Mouse (Mus musculus) T-helper 2 cell (primary cell): ENCODE measurements around the gene Slc17a3.

Experiments used
- in situ Hi-C: fragments of 300-600 bp; cut with MboI, MseI; formaldehyde crosslinking; loops from one replicate; pipeline ENCODE4 v1.15.1; 2025; ENCODE audit warnings: high pct_unique_total_duplicates

Slc17a3 gene

GRCm38 (mm10) chr13:23839308-23839707 lies at the start of gene Slc17a3:
Slc17a3 (plus strand) TSS chr13:23839434.
- in situ Hi-C loops: loop anchor here (10.0 kb wide), 1 partner anchor 455 kb away; no protein-coding TSS in a partner anchor

- in situ Hi-C loops: no loop called here
Observed at GRCm38 (mm10) chr13:23792520-23792919, 46.7 kb upstream of the Slc17a3 start.

GRCm38 (mm10) chr13:23799405-23799804 lies 39.8 kb upstream of the Slc17a3 start:
- in situ Hi-C loops: no loop called here

DNA sequence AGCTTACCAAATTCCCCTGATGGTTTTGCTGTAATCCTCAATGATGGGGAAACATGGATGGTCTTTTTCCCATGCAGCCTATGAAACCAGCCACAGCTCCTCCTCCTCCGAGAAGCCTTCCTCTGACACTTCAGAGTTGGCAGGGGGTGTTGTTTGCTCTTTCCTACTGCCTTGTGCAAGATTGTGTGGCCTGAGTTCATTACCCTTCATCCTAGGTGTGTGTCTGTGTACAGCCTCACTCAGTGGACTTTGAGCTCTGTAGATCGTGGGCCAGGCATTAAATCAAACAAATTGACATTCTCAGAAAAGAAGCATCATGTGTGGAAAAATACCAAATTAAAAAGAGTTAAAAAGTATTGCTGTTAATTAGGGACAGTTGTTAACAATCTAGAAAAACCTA lies 34.7 kb upstream of the Slc17a3 start:
- in situ Hi-C loops: no loop called here

- in situ Hi-C loops: no loop called here
Observed at GRCm38 (mm10) chr13:23806422-23807052, 32.7 kb upstream of the Slc17a3 start, which contains the start of gene Slc17a2. Slc17a2 (plus strand) TSS chr13:23806993.

DNA sequence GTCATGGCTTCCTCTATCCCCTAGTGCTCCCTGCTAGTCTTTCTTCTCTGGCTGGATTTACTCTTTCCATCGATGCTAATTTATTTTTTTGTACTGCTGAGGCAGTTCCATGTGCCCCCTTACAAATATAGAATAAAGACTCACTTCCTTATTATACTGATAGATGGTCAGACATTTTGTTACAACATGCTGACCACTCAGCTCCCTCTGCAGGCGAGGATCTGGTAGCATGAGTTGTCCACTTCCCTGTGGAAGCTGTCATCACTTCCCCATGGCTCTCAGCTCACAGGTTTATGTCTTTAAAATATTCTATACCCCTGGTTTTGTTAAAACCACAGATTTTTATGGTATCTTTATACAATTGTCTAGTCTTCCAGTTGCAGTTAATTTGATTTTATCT lies 23.1 kb upstream of the Slc17a3 start:
- in situ Hi-C loops: no loop called here

DNA sequence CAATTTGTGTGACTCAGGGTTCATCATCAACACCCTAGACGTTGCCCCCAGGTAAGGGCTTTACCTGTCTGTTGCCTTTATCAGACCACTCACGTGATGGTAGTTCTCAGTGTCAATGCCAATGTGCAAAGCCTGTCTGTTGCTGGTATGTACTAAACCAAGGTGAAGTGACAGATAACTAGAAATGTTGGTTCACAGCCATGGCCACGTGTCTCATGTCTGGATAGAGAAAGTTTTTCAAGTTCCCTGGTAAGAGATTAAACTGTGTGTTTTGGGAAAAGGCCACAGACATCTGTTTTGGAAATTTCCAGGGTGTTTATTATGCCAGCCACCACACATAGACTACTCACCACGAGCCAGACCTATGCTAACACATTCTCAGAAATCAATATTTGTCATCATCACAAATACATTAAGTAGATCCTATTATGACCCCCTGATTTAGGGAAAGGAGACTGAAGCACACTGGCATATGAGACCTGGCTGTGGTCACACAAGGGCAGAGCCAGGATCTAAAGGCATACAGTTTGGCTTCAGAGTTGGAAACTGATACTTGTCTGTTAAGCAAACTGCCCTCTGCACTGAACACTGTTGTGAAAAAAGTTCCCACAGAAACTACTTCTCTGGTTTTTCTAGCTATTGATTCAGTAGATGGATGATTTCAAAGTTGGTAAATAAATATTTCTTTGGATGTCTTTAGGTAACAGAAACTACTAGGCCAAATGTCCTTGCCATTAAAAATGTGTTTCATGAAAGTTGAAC lies 18.9 kb upstream of the Slc17a3 start:
- in situ Hi-C loops: no loop called here

DNA sequence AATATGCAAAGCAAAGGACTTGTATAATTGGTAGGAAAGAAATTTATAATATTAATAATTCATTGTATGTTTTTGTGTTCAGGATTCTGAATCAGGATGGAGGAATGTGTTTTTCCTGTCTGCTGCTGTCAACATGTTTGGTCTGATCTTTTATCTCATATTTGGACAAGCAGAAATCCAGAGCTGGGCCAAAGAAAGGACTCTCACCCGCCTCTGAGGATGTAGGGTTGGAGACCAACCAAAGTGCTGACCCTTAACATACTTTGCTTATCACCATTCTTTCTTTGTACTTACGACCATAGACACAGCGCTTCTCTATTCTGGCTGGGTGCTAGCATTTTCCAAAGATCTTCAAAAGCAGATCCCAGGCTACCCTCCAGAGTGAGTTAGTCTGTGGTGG lies 17.0 kb upstream of the Slc17a3 start:
- in situ Hi-C loops: no loop called here

GRCm38 (mm10) chr13:23826606-23827005 lies 12.6 kb upstream of the Slc17a3 start:
- in situ Hi-C loops: no loop called here

DNA sequence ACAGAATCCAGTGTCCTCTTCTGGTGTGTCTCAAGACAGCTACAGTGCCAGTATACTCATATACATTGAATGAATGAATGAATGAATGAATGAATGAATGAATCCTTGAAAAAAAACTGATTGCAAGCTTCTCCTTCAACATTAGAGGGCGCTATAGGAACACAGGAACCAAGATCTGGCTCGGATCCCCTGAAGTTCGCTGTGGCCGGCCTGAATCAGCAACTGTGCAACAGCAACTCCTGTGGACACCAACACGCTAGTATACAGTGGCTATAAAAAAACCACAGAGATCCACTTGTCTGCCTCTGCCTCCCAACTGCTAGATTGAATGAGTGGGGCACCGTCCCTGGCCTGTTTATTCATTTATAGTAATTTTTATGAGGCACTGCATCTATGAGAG lies 6.2 kb upstream of the Slc17a3 start:
- in situ Hi-C loops: loop anchor here (10.0 kb wide), 1 partner anchor 462 kb away; no protein-coding TSS in a partner anchor

- in situ Hi-C loops: loop anchor here (10.0 kb wide), 1 partner anchor 460 kb away; no protein-coding TSS in a partner anchor
Observed at GRCm38 (mm10) chr13:23834836-23835235, 4.4 kb upstream of the Slc17a3 start.

DNA sequence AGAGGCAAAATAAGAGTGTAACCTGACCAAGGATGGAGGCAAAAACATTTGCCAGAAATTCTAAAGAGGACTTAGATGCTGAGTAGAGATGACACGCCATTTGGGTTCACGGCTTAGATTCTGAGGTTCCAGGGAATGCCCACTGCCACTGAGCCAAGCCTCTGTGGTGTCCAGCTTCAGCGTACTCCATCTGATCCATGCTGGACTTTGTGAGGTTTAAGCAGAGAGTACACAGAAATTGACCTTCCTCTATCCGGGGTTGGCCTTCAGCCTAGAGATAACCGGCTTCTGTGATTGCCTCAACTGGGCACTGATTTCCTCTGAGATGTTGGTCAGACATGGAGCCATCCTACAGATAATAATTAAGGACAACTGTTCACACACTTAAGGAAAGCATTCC lies 2.6 kb upstream of the Slc17a3 start:
- in situ Hi-C loops: loop anchor here (10.0 kb wide), 1 partner anchor 458 kb away; no protein-coding TSS in a partner anchor

- in situ Hi-C loops: no loop called here
Observed at GRCm38 (mm10) chr13:23845851-23846250, 6.6 kb downstream of the Slc17a3 start.

- in situ Hi-C loops: no loop called here
Observed at GRCm38 (mm10) chr13:23849299-23849698, 10.1 kb downstream of the Slc17a3 start.

GRCm38 (mm10) chr13:23856401-23856800 lies 17.2 kb downstream of the Slc17a3 start:
- in situ Hi-C loops: no loop called here

DNA sequence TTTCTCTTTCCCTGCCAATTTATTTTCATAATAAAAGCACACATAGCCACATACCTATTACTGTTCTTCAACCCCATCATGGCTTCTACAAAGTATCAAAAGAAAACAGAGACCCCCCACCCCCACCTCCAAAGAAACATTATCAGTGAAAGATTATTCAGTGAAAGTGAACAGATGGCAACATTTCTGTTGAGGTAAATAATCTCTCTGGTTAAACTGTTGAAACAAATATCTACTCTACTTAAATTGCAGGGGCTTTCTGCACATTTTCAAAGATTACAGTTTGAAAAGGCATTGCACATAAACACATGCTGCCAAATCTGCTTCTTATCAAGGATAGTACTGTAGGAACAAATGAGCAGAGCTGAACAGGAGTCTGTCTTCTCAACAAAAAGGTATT lies 22.6 kb downstream of the Slc17a3 start:
- in situ Hi-C loops: no loop called here

- in situ Hi-C loops: no loop called here
Observed at GRCm38 (mm10) chr13:23864711-23865110, 25.5 kb downstream of the Slc17a3 start.

DNA sequence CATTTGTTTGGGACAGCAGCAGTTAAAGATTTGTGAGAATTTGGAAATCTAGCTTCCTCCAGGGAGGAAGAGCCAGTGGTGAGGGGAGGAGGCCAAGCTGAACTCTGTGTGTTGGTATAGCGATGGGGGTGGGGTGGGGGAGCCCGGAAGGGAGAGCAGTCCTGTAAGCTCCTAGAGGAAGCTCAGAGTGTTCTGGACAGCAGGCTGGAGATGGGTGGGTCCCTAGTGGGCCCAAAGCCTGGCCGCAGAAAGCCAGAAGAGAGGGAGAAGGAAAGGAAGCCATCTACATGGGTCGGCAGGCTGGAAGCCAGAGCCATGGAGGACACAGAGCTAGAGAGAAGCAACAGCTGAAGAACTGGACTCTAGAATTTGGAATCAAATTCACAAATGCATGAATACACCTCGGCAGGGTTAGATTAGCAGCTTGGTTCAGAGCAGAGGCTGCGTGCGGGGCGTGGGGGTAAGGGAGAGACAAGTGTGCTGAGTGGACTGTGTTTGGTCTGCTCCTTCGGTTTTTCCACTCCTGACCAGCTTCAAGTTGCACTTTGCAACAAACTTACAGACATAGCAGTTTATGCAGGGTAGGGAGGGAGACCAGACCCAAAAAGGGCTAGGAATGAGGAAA lies 27.0 kb downstream of the Slc17a3 start:
- in situ Hi-C loops: no loop called here

DNA sequence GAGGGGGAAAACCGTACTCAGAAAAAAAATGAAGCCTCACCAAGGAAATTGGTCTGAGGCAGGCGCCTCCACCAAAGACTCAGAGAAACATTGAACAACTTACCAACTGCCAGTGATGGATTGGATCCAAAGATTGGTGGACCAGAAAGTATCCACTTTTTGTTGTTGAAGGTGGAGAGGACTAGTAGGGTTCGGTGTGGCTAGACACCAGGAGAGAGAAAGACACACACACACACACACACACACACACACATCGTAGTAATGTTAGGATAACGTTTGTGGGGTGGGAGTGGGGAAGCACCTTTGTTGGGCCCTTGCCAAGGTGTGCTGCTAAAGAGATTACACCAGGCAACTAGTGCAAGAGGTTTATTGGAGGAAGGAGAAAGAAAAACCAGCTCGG lies 27.8 kb downstream of the Slc17a3 start:
- in situ Hi-C loops: no loop called here

- in situ Hi-C loops: no loop called here
Observed at GRCm38 (mm10) chr13:23867405-23867804, 28.2 kb downstream of the Slc17a3 start, which contains the start of gene Slc17a1. Slc17a1 (plus strand) TSS chr13:23867750.

GRCm38 (mm10) chr13:23868790-23869533 lies 29.7 kb downstream of the Slc17a3 start:
- in situ Hi-C loops: no loop called here

DNA sequence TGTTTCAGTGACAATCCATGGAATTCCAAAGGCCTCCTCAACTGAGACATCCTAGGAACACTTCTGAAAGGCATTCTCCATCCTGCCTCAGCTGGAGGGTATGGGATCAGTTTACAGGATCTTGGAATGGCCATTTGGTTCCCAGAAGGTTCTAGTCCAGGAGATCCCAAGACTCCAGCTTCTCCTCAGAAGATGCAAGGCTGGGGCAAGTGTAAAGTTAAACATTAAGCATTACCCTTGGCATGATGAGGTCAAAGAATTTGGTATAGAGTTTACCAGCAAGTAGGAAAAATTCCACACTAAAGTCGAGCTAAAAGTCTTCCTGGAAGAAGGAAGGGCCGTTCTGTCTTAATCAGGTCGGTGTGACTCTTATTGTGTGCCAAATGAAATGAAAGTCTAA lies 30.8 kb downstream of the Slc17a3 start:
- in situ Hi-C loops: no loop called here
